Mouse (Mus musculus) liver, postnatal 0 days (tissue): ENCODE data around the gene Svs3a. TPM values are rescaled to one million over a fixed set of nuclear protein-coding genes. Genes with fewer than 3 reads are reported as not detected.

Experiments
- polyA plus RNA-seq: library from polyadenylated mRNA; unstranded; fragments of >200 nt; fragmentation: Nextera tagmentation; extraction: Ambion mirVana; gene quantifications from 2 replicates; pipeline ENCODE4 v1.2.1, GENCODE M21; 2015

The Svs3a gene
- polyA plus RNA-seq, 1 experiment from 2014 or later: not detected

Other genes with a start within 250 kb of the Svs3a start
- gene Stk4, start 218.9 kb upstream of the Svs3a start, polyA plus RNA-seq: 9.8 and 10.8 TPM in 2 replicates
- 11.6 and 13.3 TPM in 2 replicates for gene Tomm34, start 218.1 kb upstream of the Svs3a start, polyA plus RNA-seq
- not detected in 2 replicates for gene Kcns1, start 118.2 kb upstream of the Svs3a start, polyA plus RNA-seq
- not detected in 2 replicates for gene Wfdc5, start 106.5 kb upstream of the Svs3a start, polyA plus RNA-seq
- 0.14 TPM in 2 replicates for gene Wfdc12, start 98.7 kb upstream of the Svs3a start, polyA plus RNA-seq
- gene Wfdc15a, start 89.1 kb upstream of the Svs3a start, polyA plus RNA-seq: not detected in 2 replicates
- gene Wfdc15b, start 67.6 kb upstream of the Svs3a start, polyA plus RNA-seq: 0.27 and 0.64 TPM in 2 replicates
- not detected in 2 replicates for gene Svs2, start 50.8 kb upstream of the Svs3a start, polyA plus RNA-seq
- not detected in 2 replicates for gene Svs3b, start 32.6 kb upstream of the Svs3a start, polyA plus RNA-seq
- gene Svs4, start 10.8 kb upstream of the Svs3a start, polyA plus RNA-seq: not detected in 2 replicates
- gene Svs6, start 27.5 kb downstream of the Svs3a start, polyA plus RNA-seq: not detected in 2 replicates
- gene Svs5, start 43.5 kb downstream of the Svs3a start, polyA plus RNA-seq: not detected in 2 replicates
- 59.4 and 63.6 TPM in 2 replicates for gene Slpi, start 99.8 kb downstream of the Svs3a start, polyA plus RNA-seq
- gene Rbpjl, start 113.9 kb downstream of the Svs3a start, polyA plus RNA-seq: not detected in 2 replicates
- 0.18 and 0.25 TPM in 2 replicates for gene Matn4, start 115.9 kb downstream of the Svs3a start, polyA plus RNA-seq
- gene Sdc4, start 154.6 kb downstream of the Svs3a start, polyA plus RNA-seq: 194 and 208 TPM in 2 replicates
- 43.5 and 46.2 TPM in 2 replicates for gene Sys1, start 167.7 kb downstream of the Svs3a start, polyA plus RNA-seq
- 5.8 and 6.1 TPM in 2 replicates for gene Gm20458, start 171.7 kb downstream of the Svs3a start, polyA plus RNA-seq
- not detected in 2 replicates for gene Trp53tg5, start 184.5 kb downstream of the Svs3a start, polyA plus RNA-seq
- 2.7 TPM in 2 replicates for gene Dbndd2, start 196.8 kb downstream of the Svs3a start, polyA plus RNA-seq
- gene Pigt, start 208.3 kb downstream of the Svs3a start, polyA plus RNA-seq: 24.3 and 25.1 TPM in 2 replicates